Mouse (Mus musculus) cerebellum, adult 2 months (tissue): ENCODE measurements around the gene Arid1b.

ENCODE experiments used
- CTCF ChIP-seq: fragments of 200-500 bp; IDR thresholded peaks from 2 replicates; pipeline ENCODE4 v1.5.1; 2011; ENCODE audit warnings: low read depth, mild to moderate bottlenecking, control low read depth, low read length, moderate library complexity, borderline replicate concordance; ENCODE audit not compliant: insufficient read depth
- POLR2A ChIP-seq: fragments of 200-500 bp; IDR thresholded peaks from 2 replicates; pipeline ENCODE4 v1.6.1; 2011; ENCODE audit warnings: low read length, control low read depth, borderline replicate concordance; ENCODE audit not compliant: insufficient read depth

- TF ChIP-seq CTCF (no peak), POLR2A (no peak)
These were observed 149.8 kb downstream of the Arid1b start for GRCm38 (mm10) chr17:5143735-5144439.
